28 mouse cellular contexts compared by ENCODE assay signal in genomic region chr15:40079872-40080271, GRCm38 (mm10). TPM values are rescaled to one million over a fixed set of nuclear protein-coding genes. Genes with fewer than 3 reads are reported as not detected.
A peak's percentile ranks its signal among the peaks of the same experiment; 100 is the strongest.
DNase-seq lines count a peak whose midpoint lies in the region; ATAC-seq and TF ChIP-seq lines count a peak whose summit lies in the region.
"Had no signal": no experiment of that assay in that cellular context is flagged by ENCODE, and none has a peak within 500 bp of the region (broad histone marks: within the 10 kb centered on the region; RNA-seq: fewer than 3 reads in every experiment).

No protein-coding gene starts in this region.

- no peaks in the 10 kb centered on the region for H3K9me3 ChIP-seq in forebrain, postnatal 0 days (ENCODE audit: low read length)
- no peaks in the 10 kb centered on the region for H3K9me3 ChIP-seq in forebrain, embryonic 11.5 days (ENCODE audit: control insufficient read depth, low read length)
- H3K9me3 ChIP-seq in embryonic facial prominence, embryonic 10.5 days: no peaks in the 10 kb centered on the region
- no peaks in the 10 kb centered on the region for H3K9me3 ChIP-seq in limb, embryonic 13.5 days
- H3K9me3 ChIP-seq: heart, embryonic 10.5 days; hindbrain, embryonic 12.5 days had no signal

- 79% methylated on average over 6 of the region's 6 CpGs for WGBS in forebrain, postnatal 0 days
- 93% methylated on average over 6 of the region's 6 CpGs for WGBS in forebrain, embryonic 11.5 days
- WGBS in embryonic facial prominence, embryonic 10.5 days: 75% methylated on average over 6 of the region's 6 CpGs
- WGBS in limb, embryonic 13.5 days: 18% methylated on average over 6 of the region's 6 CpGs

- H3K36me3 ChIP-seq in forebrain, postnatal 0 days (ENCODE audit: insufficient read depth): no peaks in the 10 kb centered on the region
- H3K36me3 ChIP-seq in forebrain, embryonic 11.5 days (ENCODE audit: control insufficient read depth, insufficient read depth, low read length): no peaks in the 10 kb centered on the region
- no peaks in the 10 kb centered on the region for H3K36me3 ChIP-seq in embryonic facial prominence, embryonic 10.5 days (replicated peaks)
- no peaks in the 10 kb centered on the region for H3K36me3 ChIP-seq in limb, embryonic 13.5 days
- H3K36me3 ChIP-seq: forebrain, embryonic 10.5 days; heart, embryonic 10.5 days; hindbrain, embryonic 12.5 days had no signal

- H3K27ac ChIP-seq in forebrain, postnatal 0 days (ENCODE audit: low read depth, low read length): no peak overlapping the region
- no peak overlapping the region for H3K27ac ChIP-seq in forebrain, embryonic 11.5 days (ENCODE audit: low read depth, low read length)
- no peak overlapping the region for H3K27ac ChIP-seq in embryonic facial prominence, embryonic 10.5 days (replicated peaks)
- H3K27ac ChIP-seq in limb, embryonic 13.5 days: no peak overlapping the region
- H3K27ac ChIP-seq: forebrain, embryonic 10.5 days; heart, embryonic 10.5 days; hindbrain, embryonic 12.5 days had no signal

- H3K4me1 ChIP-seq in forebrain, postnatal 0 days (ENCODE audit: insufficient read depth): no peaks in the 10 kb centered on the region
- no peaks in the 10 kb centered on the region; the same call in 1 of the 2 replicates for H3K4me1 ChIP-seq in forebrain, embryonic 11.5 days (replicated peaks; ENCODE audit: control insufficient read depth, insufficient read depth, low read length)
- H3K4me1 ChIP-seq in embryonic facial prominence, embryonic 10.5 days: no peaks in the 10 kb centered on the region
- H3K4me1 ChIP-seq in limb, embryonic 13.5 days: peaks cover 9% of the 10 kb centered on the region
- H3K4me1 ChIP-seq: heart, embryonic 10.5 days; hindbrain, embryonic 12.5 days had no signal

- no peak overlapping the region for H3K9ac ChIP-seq in forebrain, postnatal 0 days
- H3K9ac ChIP-seq in forebrain, embryonic 11.5 days (ENCODE audit: low read length): no peak overlapping the region
- no peak overlapping the region for H3K9ac ChIP-seq in limb, embryonic 13.5 days
- H3K9ac ChIP-seq: hindbrain, embryonic 12.5 days had no signal

- 0 out of 2 replicates have a peak, but pooled peaks have one; percentile 25 for ATAC-seq in forebrain, postnatal 0 days
- no peak for ATAC-seq in forebrain, embryonic 11.5 days (replicated peaks; ENCODE audit: low FRiP score)
- peak; percentile 40; the same call in 1 of the 2 replicates for ATAC-seq in limb, embryonic 13.5 days (ENCODE audit: low FRiP score, low read depth)
- ATAC-seq: hindbrain, embryonic 16.5 days had no signal

- no peak for TF ChIP-seq CTCF in forebrain, postnatal 0 days (IDR thresholded peaks at IDR 0.05; ENCODE audit: low read depth)

- H3K27me3 ChIP-seq in forebrain, postnatal 0 days (ENCODE audit: insufficient read depth, low read length): no peaks in the 10 kb centered on the region
- no peaks in the 10 kb centered on the region for H3K27me3 ChIP-seq in forebrain, embryonic 11.5 days (ENCODE audit: control insufficient read depth, insufficient read depth, low read length)
- H3K27me3 ChIP-seq in embryonic facial prominence, embryonic 10.5 days (replicated peaks; ENCODE audit: low read depth, poor library complexity, severe bottlenecking): no peaks in the 10 kb centered on the region
- peaks cover 4% of the 10 kb centered on the region; the same call in 1 of the 2 replicates for H3K27me3 ChIP-seq in limb, embryonic 13.5 days
- H3K27me3 ChIP-seq: hindbrain, embryonic 12.5 days had no signal

- no peak overlapping the region for H3K4me3 ChIP-seq in forebrain, postnatal 0 days (ENCODE audit: low read depth, low read length)
- no peak overlapping the region for H3K4me3 ChIP-seq in forebrain, embryonic 11.5 days (ENCODE audit: low read depth, low read length)
- no peak overlapping the region for H3K4me3 ChIP-seq in embryonic facial prominence, embryonic 10.5 days
- H3K4me3 ChIP-seq in limb, embryonic 13.5 days: no peak overlapping the region
- H3K4me3 ChIP-seq: erythroblast, embryonic 14.5 days; forebrain, embryonic 10.5 days; heart, embryonic 10.5 days; hindbrain, embryonic 12.5 days had no signal

- H3K4me2 ChIP-seq in forebrain, postnatal 0 days (ENCODE audit: low read depth): no peak overlapping the region
- H3K4me2 ChIP-seq in forebrain, embryonic 11.5 days (ENCODE audit: low read depth, low read length, severe bottlenecking): no peak overlapping the region
- H3K4me2 ChIP-seq in limb, embryonic 13.5 days (replicated peaks): no peak overlapping the region
- H3K4me2 ChIP-seq: hindbrain, embryonic 12.5 days had no signal

- DNase-seq in forebrain, postnatal 0 days: no peak
- DNase-seq in forebrain, embryonic 11.5 days (ENCODE audit: low spot score): no peak
- peak; percentile 9 for DNase-seq in embryonic facial prominence, embryonic 10.5 days (ENCODE audit: low spot score)
- peak; percentile 35 for DNase-seq in hindlimb bud, embryonic 11.5 days (ENCODE audit: extremely low spot score, low read depth, low spot score)
- no peak for DNase-seq in kidney, postnatal 10 days
- DNase-seq in adrenal gland, adult 2 months: no peak
- no peak for DNase-seq in thymus, adult 18-20 months
- DNase-seq: adrenal gland, adult 8-10 months; adrenal gland, postnatal 36 days; cerebellum, adult 11 months; cerebellum, adult 8-10 months; cerebellum, postnatal 14 days; gastrocnemius, postnatal 36 days; heart, adult 11 months; heart, postnatal 10 days; heart, postnatal 4 days had no signal

RNA-seq across cellular contexts. Expression of gene 9330182O14Rik, which starts 54.3 kb away (rescaled TPM):
- 0.23 and 1.1 TPM in 2 replicates for total RNA-seq in forebrain, postnatal 0 days (2014; rRNA removed)
- polyA plus RNA-seq in forebrain, postnatal 0 days (2015; fragmentation: Nextera tagmentation; extraction: Ambion mirVana): not detected in 2 replicates
- not detected in 2 replicates for polyA plus RNA-seq in forebrain, embryonic 11.5 days (2014; fragmentation: Nextera tagmentation; extraction: Ambion mirVana)
- not detected in 2 replicates for polyA plus RNA-seq in embryonic facial prominence, embryonic 10.5 days (2016; fragmentation: Nextera tagmentation; extraction: Ambion mirVana)
- not detected in 2 replicates for polyA plus RNA-seq in limb, embryonic 13.5 days (2015; fragmentation: Nextera tagmentation; extraction: Ambion mirVana)
- total RNA-seq in adrenal gland, adult 2 months (2021): under 1 TPM in 1 of 2 experiments, not detected in 1; 0.55 TPM
- 0.07 TPM in 1 of 2 replicates, not detected in the other for polyA plus RNA-seq in adrenal gland, adult 2 months (2012; rRNA removed)
- total RNA-seq: common myeloid progenitor, adult 5-6 weeks; ES-E14; gastrocnemius, adult 8-10 months; gastrocnemius, postnatal 36 days; heart, postnatal 10 days; heart, postnatal 4 days had no signal
- polyA plus RNA-seq: embryonic facial prominence, embryonic 14.5 days; erythroblast, embryonic 14.5 days; forebrain, embryonic 10.5 days; heart, embryonic 10.5 days; heart, embryonic 14.5 days; hindbrain, embryonic 12.5 days; hindbrain, embryonic 16.5 days; intestine, embryonic 14.5 days had no signal

Comparison
In these comparisons a context has a peak if more than half of its experiments do, and no peak if none do; other contexts are left out.
1. DNase-seq: peak in embryonic facial prominence, embryonic 10.5 days (single experiment) and hindlimb bud, embryonic 11.5 days (single experiment); none in forebrain, postnatal 0 days (single experiment), forebrain, embryonic 11.5 days (single experiment), kidney, postnatal 10 days (single experiment), adrenal gland, adult 2 months (single experiment) and thymus, adult 18-20 months (0 of 2).